Mouse (Mus musculus) forebrain, embryonic 14.5 days (tissue): ENCODE measurements around the gene Dpp9. TPM values are rescaled to one million over a fixed set of nuclear protein-coding genes. Genes with fewer than 3 reads are reported as not detected.
"Not testable (repeated sequence)": the region's sequence is repeated elsewhere in the genome, so short reads cannot be mapped to it uniquely, and the experiment has no call there.

Experiments
- ATAC-seq: fragments of 200-750 bp; cut with Nextera tagmentation; 2 replicates; pipeline ENCODE4 v1.8.0; 2017; ENCODE audit warnings: mild to moderate bottlenecking, moderate library complexity
- DNase-seq: peaks from one replicate; pipeline ENCODE4 v3.0.0-alpha.2; 2015; ENCODE audit warnings: low spot score
- H3K27ac ChIP-seq: fragments of 300-500 bp; sonication (generic); 2 replicates; pipeline ENCODE4 v1.5.1; 2014; ENCODE audit warnings: low read depth, mild to moderate bottlenecking, control low read depth, low read length, moderate library complexity
- H3K27me3 ChIP-seq: fragments of 300-500 bp; sonication (generic); replicated peaks from 2 replicates; pipeline ENCODE4 v1.6.1; 2014; ENCODE audit warnings: low read length, control low read depth, mixed read lengths; ENCODE audit not compliant: control insufficient read depth, insufficient read depth
- H3K36me3 ChIP-seq: fragments of 300-500 bp; sonication (generic); 2 replicates; pipeline ENCODE4 v1.6.1; 2014; ENCODE audit warnings: low read length, control low read depth; ENCODE audit not compliant: control insufficient read depth, insufficient read depth
- H3K4me1 ChIP-seq: fragments of 300-500 bp; sonication (generic); 2 replicates; pipeline ENCODE4 v1.6.1; 2014; ENCODE audit warnings: antibody characterized with exemption, low read length, control low read depth; ENCODE audit not compliant: control insufficient read depth, insufficient read depth
- H3K4me2 ChIP-seq: fragments of 300-500 bp; sonication (generic); 2 replicates; pipeline ENCODE4 v1.6.1; 2014; ENCODE audit warnings: mild to moderate bottlenecking, control low read depth, low read length
- H3K4me3 ChIP-seq: fragments of 300-500 bp; sonication (generic); 2 replicates; pipeline ENCODE4 v1.5.1; 2014; ENCODE audit warnings: low read depth, low read length, control low read depth
- H3K9ac ChIP-seq: fragments of 300-500 bp; sonication (generic); 2 replicates; pipeline ENCODE4 v1.6.1; 2014; ENCODE audit warnings: mild to moderate bottlenecking, low read length, control low read depth, moderate library complexity
- H3K9me3 ChIP-seq: fragments of 300-500 bp; sonication (generic); replicated peaks from 2 replicates; pipeline ENCODE4 v1.6.1; 2016; ENCODE audit warnings: low read length, control low read depth, mixed read lengths; ENCODE audit not compliant: control insufficient read depth
- WGBS: fragments of 180-500 bp; shearing (Covaris S2); extraction: QIAGEN DNeasy Blood & Tissue Kit; methylation state at CpG from one replicate; pipeline ENCODE4 v1.1.7; 2014; 5-methylcytosine and 5-hydroxymethylcytosine counted together
- polyA plus RNA-seq: library from polyadenylated mRNA; unstranded; fragments of >200 nt; fragmentation: Nextera tagmentation; extraction: Ambion mirVana; gene quantifications from 2 replicates; pipeline ENCODE4 v1.2.1, GENCODE M21; 2014

Dpp9 gene
- 18.3 and 25.9 TPM in 2 replicates for polyA plus RNA-seq

GRCm38 (mm10) chr17:56218377-56219191, at the start of gene Dpp9:
Gene Dpp9 (minus strand): TSS chr17:56218905.
- Histone ChIP-seq H3K27me3 (no peaks in the 10 kb centered on the region), H3K4me3 (peak within 1 kb of the TSS; percentile 78), H3K36me3 (no peaks in the 10 kb centered on the region), H3K27ac (peak within 1 kb of the TSS; percentile 87), H3K9me3 (no peaks in the 10 kb centered on the region), H3K4me2 (peak within 1 kb of the TSS; percentile 89), H3K4me1 (peaks cover 19% of the 10 kb centered on the region), H3K9ac (peak within 1 kb of the TSS; percentile 89)
- WGBS: under 1% methylated on average over 72 of the region's 78 CpGs
- ATAC-seq (peak; percentile 99), DNase-seq (peak; percentile 97)

- Histone ChIP-seq H3K36me3 (peaks cover 29% of the 10 kb centered on the region), H3K27me3 (no peaks in the 10 kb centered on the region), H3K4me1 (no peaks in the 10 kb centered on the region), H3K9me3 (no peaks in the 10 kb centered on the region), H3K9ac (no peak overlapping the region), H3K27ac (no peak overlapping the region), H3K4me3 (no peak overlapping the region), H3K4me2 (no peak overlapping the region)
- 63% methylated on average over 3 of the region's 3 CpGs for WGBS
- no peak for ATAC-seq
- no peak for DNase-seq
Measured at GRCm38 (mm10) chr17:56266271-56266670, 47.6 kb upstream of the Dpp9 start.

GRCm38 (mm10) chr17:56265869-56266268, 47.2 kb upstream of the Dpp9 start:
- WGBS: 91% methylated on average over 3 of the region's 3 CpGs
- Histone ChIP-seq H3K9ac (no peak overlapping the region), H3K27ac (no peak overlapping the region), H3K9me3 (no peaks in the 10 kb centered on the region), H3K4me2 (no peak overlapping the region), H3K4me3 (no peak overlapping the region), H3K36me3 (peaks cover 33% of the 10 kb centered on the region), H3K27me3 (no peaks in the 10 kb centered on the region), H3K4me1 (no peaks in the 10 kb centered on the region)
- DNase-seq (no peak), ATAC-seq (no peak)

- Histone ChIP-seq H3K4me2 (no peak overlapping the region), H3K9ac (no peak overlapping the region), H3K4me3 (no peak overlapping the region), H3K9me3 (no peaks in the 10 kb centered on the region), H3K4me1 (no peaks in the 10 kb centered on the region), H3K36me3 (peaks cover 41% of the 10 kb centered on the region), H3K27ac (no peak overlapping the region), H3K27me3 (no peaks in the 10 kb centered on the region)
- DNase-seq (no peak), ATAC-seq (no peak)
- 98% methylated on average over 4 of the region's 4 CpGs for WGBS
Measured at GRCm38 (mm10) chr17:56265011-56265410, 46.3 kb upstream of the Dpp9 start.

- Histone ChIP-seq H3K9me3 (no peaks in the 10 kb centered on the region), H3K9ac (no peak overlapping the region), H3K36me3 (peaks cover 51% of the 10 kb centered on the region), H3K4me2 (no peak overlapping the region), H3K27ac (no peak overlapping the region), H3K27me3 (no peaks in the 10 kb centered on the region), H3K4me1 (no peaks in the 10 kb centered on the region; the same call in 1 of the 2 replicates), H3K4me3 (no peak overlapping the region)
- 18% methylated on average over 8 of the region's 8 CpGs for WGBS
- peak; percentile 73; the same call in 1 of the 2 replicates for ATAC-seq
- peak; percentile 86 for DNase-seq
Measured at GRCm38 (mm10) chr17:56264020-56264419, 45.3 kb upstream of the Dpp9 start.

GRCm38 (mm10) chr17:56262645-56263094, 44.0 kb upstream of the Dpp9 start:
- no peak for DNase-seq
- Histone ChIP-seq H3K9me3 (no peaks in the 10 kb centered on the region), H3K4me1 (peaks cover under 1% of the 10 kb centered on the region), H3K36me3 (peaks cover 63% of the 10 kb centered on the region), H3K4me3 (no peak overlapping the region), H3K27me3 (no peaks in the 10 kb centered on the region), H3K27ac (no peak overlapping the region), H3K4me2 (no peak overlapping the region), H3K9ac (no peak overlapping the region)
- 90% methylated on average over 3 of the region's 3 CpGs for WGBS
- no peak for ATAC-seq

- ATAC-seq (no peak), DNase-seq (no peak)
- WGBS: 71% methylated on average over 3 of the region's 3 CpGs
- Histone ChIP-seq H3K4me3 (no peak overlapping the region), H3K4me2 (no peak overlapping the region), H3K4me1 (peaks cover 4% of the 10 kb centered on the region), H3K27ac (no peak overlapping the region), H3K27me3 (no peaks in the 10 kb centered on the region), H3K9ac (no peak overlapping the region), H3K9me3 (no peaks in the 10 kb centered on the region), H3K36me3 (peaks cover 63% of the 10 kb centered on the region)
Measured at GRCm38 (mm10) chr17:56261166-56261565, 42.5 kb upstream of the Dpp9 start.

GRCm38 (mm10) chr17:56259301-56260037, 40.8 kb upstream of the Dpp9 start:
- H3K27ac ChIP-seq: no peak overlapping the region
- DNase-seq: no peak
- no peak overlapping the region for H3K4me3 ChIP-seq
- peaks cover 55% of the 10 kb centered on the region for H3K36me3 ChIP-seq
- 93% methylated on average over 10 of the region's 10 CpGs for WGBS
- H3K4me2 ChIP-seq: no peak overlapping the region
- H3K27me3 ChIP-seq: no peaks in the 10 kb centered on the region
- ATAC-seq: no peak
- peaks cover 4% of the 10 kb centered on the region for H3K4me1 ChIP-seq
- H3K9me3 ChIP-seq: no peaks in the 10 kb centered on the region
- H3K9ac ChIP-seq: no peak overlapping the region

- H3K9me3 ChIP-seq, H3K9ac ChIP-seq, H3K4me3 ChIP-seq, ATAC-seq, DNase-seq, H3K4me1 ChIP-seq, H3K4me2 ChIP-seq, H3K27ac ChIP-seq, H3K27me3 ChIP-seq: not testable (repeated sequence)
- WGBS: 79% methylated on average over 2 of the region's 2 CpGs
- peaks cover 55% of the 10 kb centered on the region for H3K36me3 ChIP-seq
Measured at GRCm38 (mm10) chr17:56258812-56259211, 40.1 kb upstream of the Dpp9 start.
